Mouse (Mus musculus): ENCODE results near the gene Mettl7a1. TPM values are rescaled to one million over a fixed set of nuclear protein-coding genes. Genes with fewer than 3 reads are reported as not detected.
"Not testable (repeated sequence)": the region's sequence is repeated elsewhere in the genome, so short reads cannot be mapped to it uniquely, and the experiment has no call there.

The Mettl7a1 gene
- polyA plus RNA-seq, 1 experiment = 9.2 TPM

DNA sequence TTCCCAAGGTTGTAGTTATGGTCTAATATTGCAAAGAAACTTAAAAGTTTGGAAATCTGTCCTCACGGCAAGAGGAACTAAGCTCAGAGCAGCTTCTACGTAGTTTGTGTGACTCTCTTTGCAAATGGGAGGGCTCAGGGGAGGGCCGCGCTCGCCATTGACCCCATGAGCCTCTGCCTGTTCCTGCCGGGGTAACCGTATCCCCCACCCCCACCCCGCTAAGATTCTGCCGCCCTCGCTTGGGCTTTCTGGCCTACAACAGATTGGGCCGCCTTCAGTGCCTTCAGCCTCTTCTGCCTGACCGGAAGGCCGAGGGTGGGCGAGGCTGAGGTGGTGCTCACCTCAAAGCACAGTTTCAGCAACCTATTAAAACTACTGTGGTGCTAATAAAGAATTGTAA lies 32.5 kb upstream of the Mettl7a1 start:
- no peak overlapping the region for H3K4me3 ChIP-seq (replicated peaks)
- peaks cover 2% of the 10 kb centered on the region for H3K36me3 ChIP-seq (replicated peaks; ENCODE audit: low read length)
- no peaks in the 10 kb centered on the region for H3K4me1 ChIP-seq
- H3K9me3 ChIP-seq = peaks cover 30% of the 10 kb centered on the region
- H3K27me3 ChIP-seq (replicated peaks) = no peaks in the 10 kb centered on the region
- TF ChIP-seq GATA1 (IDR thresholded peaks at IDR 0.05; ENCODE audit: borderline replicate concordance, low read length) (no peak), FLI1 (IDR thresholded peaks at IDR 0.05; ENCODE audit: low read length) (no peak)

DNA sequence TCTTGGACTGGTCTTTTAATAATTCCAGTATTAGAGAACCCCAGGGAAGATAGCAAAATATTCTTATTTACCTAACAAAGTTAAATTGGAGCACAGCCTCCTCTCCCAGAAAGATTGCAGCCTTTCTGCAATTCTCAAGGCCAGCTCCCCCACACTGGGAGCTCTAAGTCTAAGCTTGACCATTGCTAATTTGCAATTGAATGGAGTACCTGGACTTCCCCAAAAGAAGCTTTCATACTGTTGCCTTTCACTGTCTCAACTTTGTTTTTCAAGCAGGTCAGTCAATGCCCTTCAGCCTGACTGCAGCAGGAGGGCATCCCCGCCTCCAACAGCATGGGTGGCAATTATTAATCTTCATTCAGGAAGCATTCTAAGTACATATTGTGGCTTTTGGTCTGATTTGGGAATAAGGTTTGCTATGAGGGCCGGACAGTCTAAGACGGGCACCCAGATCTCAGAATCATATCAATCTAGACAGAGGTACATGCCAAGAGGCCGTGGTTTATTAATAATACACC lies 30.1 kb upstream of the Mettl7a1 start:
- not testable (repeated sequence) for H3K36me3 ChIP-seq (replicated peaks; ENCODE audit: low read length); H3K4me3 ChIP-seq (replicated peaks); H3K27me3 ChIP-seq (replicated peaks); H3K4me1 ChIP-seq
- H3K9me3 ChIP-seq = peaks cover 25% of the 10 kb centered on the region

DNA sequence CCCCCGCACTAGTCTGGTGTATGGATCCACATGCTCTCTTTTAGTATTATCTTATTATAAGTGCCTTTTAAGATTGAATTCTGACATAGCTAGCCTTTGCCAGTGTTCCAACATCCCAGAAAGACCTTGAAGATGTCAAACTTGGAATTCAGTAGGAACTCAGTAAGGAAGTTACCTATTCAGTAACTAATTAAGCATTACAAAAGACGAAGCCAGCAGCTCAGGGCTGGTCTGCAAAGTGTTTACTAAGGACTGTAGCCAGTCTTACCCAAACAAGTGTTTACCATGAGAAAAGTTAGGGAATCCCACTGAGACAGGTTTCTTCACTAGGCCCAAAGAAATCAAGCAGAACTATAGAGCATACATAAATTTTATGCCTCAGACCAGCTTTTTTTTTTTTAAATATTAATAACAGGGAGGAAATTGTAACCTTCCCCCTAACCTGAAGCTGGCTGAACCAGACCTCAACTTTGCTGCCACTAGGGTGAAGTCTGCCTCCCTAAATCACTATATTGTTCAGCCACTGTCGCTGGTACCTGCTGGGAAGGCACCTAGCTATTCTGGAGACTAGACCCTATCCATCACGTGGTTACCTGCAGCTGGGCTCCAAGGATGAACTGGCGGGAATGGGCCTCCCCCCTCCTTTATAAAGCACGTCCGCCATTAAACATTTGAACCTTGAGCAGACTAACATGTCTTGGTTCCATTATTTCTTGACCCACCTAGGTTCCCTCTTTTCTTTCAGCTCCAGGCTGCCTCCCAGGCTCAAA lies 29.0 kb upstream of the Mettl7a1 start:
- no peaks in the 10 kb centered on the region for H3K36me3 ChIP-seq (replicated peaks; ENCODE audit: low read length)
- no peak overlapping the region for H3K4me3 ChIP-seq (replicated peaks)
- no peaks in the 10 kb centered on the region for H3K4me1 ChIP-seq
- peaks cover 18% of the 10 kb centered on the region for H3K9me3 ChIP-seq
- no peaks in the 10 kb centered on the region for H3K27me3 ChIP-seq (replicated peaks)
- TF ChIP-seq GATA1 (IDR thresholded peaks at IDR 0.05; ENCODE audit: borderline replicate concordance, low read length) (no peak), FLI1 (IDR thresholded peaks at IDR 0.05; ENCODE audit: low read length) (no peak)

DNA sequence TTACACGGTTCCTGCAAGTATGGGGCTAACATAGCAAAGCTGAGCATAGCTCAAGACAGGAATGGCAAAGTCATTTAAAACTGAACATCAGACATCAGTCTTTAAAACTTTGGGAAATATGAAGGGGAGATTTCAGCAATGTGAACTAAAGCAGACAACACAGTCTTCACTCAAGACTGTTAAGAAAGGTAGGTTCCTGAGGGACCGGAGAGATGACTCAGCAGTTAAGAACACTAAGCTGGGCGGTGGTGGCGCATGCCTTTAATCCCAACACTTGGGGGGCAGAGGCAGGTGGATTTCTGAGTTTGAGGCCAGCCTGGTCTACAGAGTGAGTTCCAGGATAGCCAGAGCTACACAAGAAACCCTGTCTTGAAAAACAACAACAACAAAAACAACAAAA lies 27.5 kb upstream of the Mettl7a1 start:
- Histone ChIP-seq H3K9me3 (peaks cover 20% of the 10 kb centered on the region), H3K36me3 (replicated peaks; ENCODE audit: low read length) (peaks cover 2% of the 10 kb centered on the region)
- TF ChIP-seq GATA1 (IDR thresholded peaks at IDR 0.05; ENCODE audit: borderline replicate concordance, low read length) (no peak), FLI1 (IDR thresholded peaks at IDR 0.05; ENCODE audit: low read length) (no peak)

DNA sequence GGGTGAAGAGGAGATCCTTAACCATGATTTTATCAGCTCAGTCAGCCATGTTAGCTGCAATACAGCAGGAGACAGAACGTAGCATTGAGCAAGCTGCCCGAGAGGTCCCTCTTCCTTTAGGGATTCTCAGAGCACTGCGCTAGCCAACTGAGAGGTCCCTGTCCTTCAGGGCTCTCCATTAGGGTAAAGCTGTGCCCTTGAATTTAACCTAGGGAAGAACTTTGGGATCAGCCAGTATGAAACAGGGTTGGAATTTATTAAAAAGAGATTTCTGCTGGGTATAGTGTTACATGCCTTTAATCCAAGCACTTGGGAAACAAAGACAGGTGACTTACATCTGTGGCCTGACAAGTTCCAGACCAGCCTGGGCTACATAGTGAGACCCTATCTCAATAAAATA lies 26.4 kb upstream of the Mettl7a1 start:
- H3K4me3 ChIP-seq (replicated peaks) = no peak overlapping the region
- no peak for TF ChIP-seq GATA1 (IDR thresholded peaks at IDR 0.05; ENCODE audit: borderline replicate concordance, low read length)
- no peak for TF ChIP-seq FLI1 (IDR thresholded peaks at IDR 0.05; ENCODE audit: low read length)
- H3K27me3 ChIP-seq (replicated peaks) = peaks cover 1% of the 10 kb centered on the region
- peaks cover 2% of the 10 kb centered on the region for H3K36me3 ChIP-seq (replicated peaks; ENCODE audit: low read length)
- peaks cover 18% of the 10 kb centered on the region for H3K9me3 ChIP-seq
- H3K4me1 ChIP-seq = no peaks in the 10 kb centered on the region

More for the DNA sequence above, 27.5 kb upstream of the Mettl7a1 start:
- Histone ChIP-seq H3K4me3 (replicated peaks) (no peak overlapping the region), H3K27me3 (replicated peaks) (no peaks in the 10 kb centered on the region), H3K4me1 (no peaks in the 10 kb centered on the region)

DNA sequence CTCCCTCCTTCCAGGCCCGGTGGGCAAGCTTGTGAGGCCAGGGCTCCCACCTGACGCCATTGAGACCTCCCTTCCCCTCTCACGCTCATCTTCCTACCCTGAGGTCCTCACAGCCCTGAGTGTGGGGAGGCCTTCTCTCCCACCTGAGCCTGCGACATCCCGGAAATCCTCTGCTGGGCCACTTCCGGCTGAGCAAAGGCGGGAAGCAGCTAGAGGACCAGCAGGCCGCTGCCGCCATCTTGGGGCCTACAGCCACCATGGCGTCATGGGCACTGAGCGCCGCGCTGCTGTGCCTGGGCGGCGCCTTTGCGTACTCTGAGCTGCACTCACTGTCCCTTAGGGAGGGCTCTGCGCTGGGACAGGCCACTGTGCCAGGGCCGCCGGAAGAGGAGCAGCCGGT lies 23.3 kb upstream of the Mettl7a1 start, which contains the start of gene Tmprss12:
Tmprss12 (plus strand) TSS at position 212 of the 400 bp plus-strand sequence.
- Histone ChIP-seq H3K4me3 (replicated peaks) (peak within 1 kb of the TSS; percentile 64), H3K4me1 (no peaks in the 10 kb centered on the region)
- TF ChIP-seq FLI1 (IDR thresholded peaks at IDR 0.05; ENCODE audit: low read length) = no peak
- no peak for TF ChIP-seq GATA1 (IDR thresholded peaks at IDR 0.05; ENCODE audit: borderline replicate concordance, low read length)

DNA sequence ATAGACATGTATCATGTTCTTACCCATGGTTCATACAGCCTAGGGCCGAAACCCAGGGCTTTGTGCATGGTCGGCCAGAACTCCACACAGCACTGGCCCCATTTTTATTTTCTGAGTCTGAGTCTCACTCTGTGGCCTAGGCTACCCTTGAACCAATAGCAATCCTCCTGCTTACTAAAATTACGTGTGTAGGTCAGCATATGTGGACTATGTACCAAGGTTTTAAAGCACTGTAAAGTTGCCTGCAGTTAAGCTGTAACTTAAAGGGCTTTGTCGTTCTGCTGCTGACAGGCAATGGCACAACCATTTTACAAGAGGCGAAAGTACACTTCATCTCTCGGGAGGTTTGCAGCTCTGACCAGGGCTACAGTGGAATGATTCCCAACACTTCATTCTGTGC lies 15.0 kb upstream of the Mettl7a1 start:
- Histone ChIP-seq H3K36me3 (replicated peaks; ENCODE audit: low read length) (no peaks in the 10 kb centered on the region), H3K27me3 (replicated peaks) (peaks cover 5% of the 10 kb centered on the region), H3K4me3 (replicated peaks) (no peak overlapping the region), H3K9me3 (0 out of 2 replicates have a peak, but pooled peaks cover 4% of the 10 kb centered on the region), H3K4me1 (no peaks in the 10 kb centered on the region; the same call in 1 of the 2 replicates)
- TF ChIP-seq FLI1 (IDR thresholded peaks at IDR 0.05; ENCODE audit: low read length) (no peak), GATA1 (IDR thresholded peaks at IDR 0.05; ENCODE audit: borderline replicate concordance, low read length) (no peak)

More for the DNA sequence above, 23.3 kb upstream of the Mettl7a1 start, which contains the start of gene Tmprss12:
- Histone ChIP-seq H3K9me3 (peaks cover 15% of the 10 kb centered on the region), H3K27me3 (replicated peaks) (peaks cover 2% of the 10 kb centered on the region), H3K36me3 (replicated peaks; ENCODE audit: low read length) (peaks cover 2% of the 10 kb centered on the region)

DNA sequence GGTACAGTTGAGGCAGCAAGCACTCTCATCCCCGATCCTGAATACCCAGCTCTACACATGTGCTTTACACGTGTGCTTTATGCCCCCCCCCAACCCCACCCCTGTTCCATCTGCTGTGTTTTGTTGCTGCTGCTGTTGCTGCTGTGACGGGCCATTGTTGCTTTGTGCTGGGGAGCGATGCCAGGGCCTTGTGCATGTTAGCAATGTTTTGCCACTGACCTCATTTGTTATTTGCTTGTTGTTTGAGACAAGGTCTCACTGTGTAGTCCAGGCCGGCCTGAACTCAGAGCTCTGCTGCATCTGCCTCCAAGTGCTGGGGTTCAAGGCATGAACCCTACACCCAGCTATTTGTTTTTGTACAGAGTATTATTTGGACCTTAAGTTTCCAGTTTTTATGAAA lies 13.1 kb upstream of the Mettl7a1 start:
- H3K27me3 ChIP-seq (replicated peaks) = peaks cover 3% of the 10 kb centered on the region
- H3K4me3 ChIP-seq (replicated peaks) = no peak overlapping the region
- no peaks in the 10 kb centered on the region; the same call in none of the 2 replicates for H3K4me1 ChIP-seq
- 0 out of 2 replicates have a peak, but pooled peaks cover 4% of the 10 kb centered on the region for H3K9me3 ChIP-seq
- no peaks in the 10 kb centered on the region for H3K36me3 ChIP-seq (replicated peaks; ENCODE audit: low read length)
- TF ChIP-seq FLI1 (IDR thresholded peaks at IDR 0.05; ENCODE audit: low read length) (no peak), GATA1 (IDR thresholded peaks at IDR 0.05; ENCODE audit: borderline replicate concordance, low read length) (no peak)

DNA sequence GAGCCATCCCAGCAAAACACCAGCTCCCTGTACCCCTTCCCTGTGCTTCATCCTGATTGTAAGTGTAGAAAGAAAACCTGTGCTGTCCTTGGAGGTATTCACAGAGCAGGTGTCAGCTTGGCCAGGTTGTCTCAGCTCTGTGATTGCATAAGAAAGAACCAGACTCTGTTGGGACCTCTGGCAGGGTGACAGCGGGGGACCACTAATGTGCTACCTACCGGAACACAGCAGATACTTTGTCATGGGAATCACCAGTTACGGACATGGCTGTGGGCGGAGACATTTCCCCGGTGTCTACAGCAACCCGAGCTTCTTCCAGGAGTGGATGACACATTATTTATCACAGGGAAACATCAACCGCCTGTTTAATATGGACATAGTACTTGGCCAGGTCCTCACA lies 11.6 kb upstream of the Mettl7a1 start:
- Histone ChIP-seq H3K4me3 (replicated peaks) (no peak overlapping the region), H3K36me3 (replicated peaks; ENCODE audit: low read length) (no peaks in the 10 kb centered on the region), H3K4me1 (no peaks in the 10 kb centered on the region; the same call in none of the 2 replicates), H3K9me3 (0 out of 2 replicates have a peak, but pooled peaks cover 4% of the 10 kb centered on the region), H3K27me3 (replicated peaks) (peaks cover 3% of the 10 kb centered on the region)
- TF ChIP-seq GATA1 (IDR thresholded peaks at IDR 0.05; ENCODE audit: borderline replicate concordance, low read length) (no peak), FLI1 (IDR thresholded peaks at IDR 0.05; ENCODE audit: low read length) (no peak)

DNA sequence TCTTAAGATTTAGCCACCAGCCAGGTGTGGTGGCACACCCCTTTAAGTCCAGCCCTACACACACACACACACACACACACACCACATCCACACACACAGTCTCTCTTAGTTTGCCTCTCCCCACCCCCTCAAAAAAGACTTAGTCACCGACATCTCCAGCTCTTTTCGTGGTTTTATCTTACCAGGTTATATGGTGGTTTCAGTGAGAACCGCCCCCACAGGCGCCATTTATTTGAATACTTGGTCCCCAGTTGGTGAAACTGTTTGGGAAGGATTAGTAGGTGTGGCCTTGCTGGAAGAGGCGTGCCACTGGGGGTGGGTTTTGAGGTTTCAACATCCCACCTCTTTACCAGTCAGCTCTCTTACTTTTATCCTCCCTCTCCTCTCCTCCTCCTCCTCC lies 6.1 kb upstream of the Mettl7a1 start:
- Histone ChIP-seq H3K4me3 (replicated peaks) (no peak overlapping the region), H3K36me3 (replicated peaks; ENCODE audit: low read length) (no peaks in the 10 kb centered on the region), H3K27me3 (replicated peaks) (peaks cover 11% of the 10 kb centered on the region), H3K4me1 (peaks cover 7% of the 10 kb centered on the region), H3K9me3 (peaks cover 18% of the 10 kb centered on the region)
- TF ChIP-seq GATA1 (IDR thresholded peaks at IDR 0.05; ENCODE audit: borderline replicate concordance, low read length) (no peak), FLI1 (IDR thresholded peaks at IDR 0.05; ENCODE audit: low read length) (no peak)
